Mouse (Mus musculus) heart, embryonic 11.5 days (tissue): ENCODE measurements at regions not wholly inside any gene's neighbourhood (a gene's known extent, or its start where the extent isn't known, plus 50 kb on each side); places are given as distances from the start of the nearest gene placed in this dataset.

ENCODE experiments used
- ATAC-seq: fragments of 200-750 bp; cut with Nextera tagmentation; replicated peaks from 2 replicates; pipeline ENCODE4 v1.8.0; 2017; ENCODE audit warnings: moderate library complexity; ENCODE audit not compliant: insufficient number of reproducible peaks, low FRiP score, low TSS enrichment
- H3K27ac ChIP-seq: fragments of 300-500 bp; sonication (generic); 2 replicates; pipeline ENCODE4 v1.5.1; 2014; ENCODE audit warnings: mild to moderate bottlenecking, low read depth, low read length
- H3K27me3 ChIP-seq: fragments of 300-500 bp; sonication (generic); 2 replicates; pipeline ENCODE4 v1.6.1; 2014; ENCODE audit warnings: mild to moderate bottlenecking, low read length, mixed read lengths; ENCODE audit not compliant: control insufficient read depth, insufficient read depth
- H3K36me3 ChIP-seq: fragments of 300-500 bp; sonication (generic); 2 replicates; pipeline ENCODE4 v1.6.1; 2014; ENCODE audit warnings: mild to moderate bottlenecking, low read length, moderate library complexity, mixed read lengths; ENCODE audit not compliant: control insufficient read depth, insufficient read depth
- H3K4me1 ChIP-seq: fragments of 300-500 bp; sonication (generic); 2 replicates; pipeline ENCODE4 v1.6.1; 2014; ENCODE audit warnings: low read length; ENCODE audit not compliant: control insufficient read depth, insufficient read depth
- H3K4me2 ChIP-seq: fragments of 300-500 bp; sonication (generic); 2 replicates; pipeline ENCODE4 v1.6.1; 2014; ENCODE audit warnings: mild to moderate bottlenecking, moderate library complexity
- H3K4me3 ChIP-seq: fragments of 300-500 bp; sonication (generic); 2 replicates; pipeline ENCODE4 v1.5.1; 2014; ENCODE audit warnings: low read depth, low read length
- H3K9ac ChIP-seq: fragments of 300-500 bp; sonication (generic); 2 replicates; pipeline ENCODE4 v1.6.1; 2014; ENCODE audit warnings: mild to moderate bottlenecking, low read depth, low read length, moderate library complexity
- H3K9me3 ChIP-seq: fragments of 300-500 bp; sonication (generic); replicated peaks from 2 replicates; pipeline ENCODE4 v1.6.1; 2016; ENCODE audit warnings: low read length; ENCODE audit not compliant: control insufficient read depth
- WGBS: fragments of 180-500 bp; shearing (Covaris S2); extraction: QIAGEN DNeasy Blood & Tissue Kit; methylation state at CpG from one replicate; pipeline ENCODE4 v1.1.7; 2014; ENCODE audit not compliant: insufficient replicate concordance; 5-methylcytosine and 5-hydroxymethylcytosine counted together

GRCm38 (mm10) chr14:120847006-120847405 lies 64.0 kb upstream of the Ipo5 start:
- peak; percentile 60; the same call in 1 of the 2 replicates for ATAC-seq
- Histone ChIP-seq H3K36me3 (no peaks in the 10 kb centered on the region), H3K27ac (peak overlapping the region; percentile 91), H3K9ac (no peak overlapping the region), H3K4me2 (no peak overlapping the region), H3K9me3 (no peaks in the 10 kb centered on the region), H3K27me3 (no peaks in the 10 kb centered on the region), H3K4me3 (no peak overlapping the region), H3K4me1 (peaks cover 18% of the 10 kb centered on the region; the same call in 1 of the 2 replicates)
- WGBS: 29% methylated on average over 5 of the region's 5 CpGs

- H3K9ac ChIP-seq: no peak overlapping the region
- 69% methylated on average over 11 of the region's 11 CpGs for WGBS
- H3K4me3 ChIP-seq: no peak overlapping the region
- no peaks in the 10 kb centered on the region for H3K9me3 ChIP-seq
- H3K27me3 ChIP-seq: no peaks in the 10 kb centered on the region
- H3K36me3 ChIP-seq: no peaks in the 10 kb centered on the region
- H3K4me1 ChIP-seq: peaks cover 18% of the 10 kb centered on the region; the same call in 1 of the 2 replicates
- no peak overlapping the region for H3K27ac ChIP-seq
- no peak for ATAC-seq
- H3K4me2 ChIP-seq: no peak overlapping the region
Observed at GRCm38 (mm10) chr14:120848083-120848951, 62.7 kb upstream of the Ipo5 start.

DNA sequence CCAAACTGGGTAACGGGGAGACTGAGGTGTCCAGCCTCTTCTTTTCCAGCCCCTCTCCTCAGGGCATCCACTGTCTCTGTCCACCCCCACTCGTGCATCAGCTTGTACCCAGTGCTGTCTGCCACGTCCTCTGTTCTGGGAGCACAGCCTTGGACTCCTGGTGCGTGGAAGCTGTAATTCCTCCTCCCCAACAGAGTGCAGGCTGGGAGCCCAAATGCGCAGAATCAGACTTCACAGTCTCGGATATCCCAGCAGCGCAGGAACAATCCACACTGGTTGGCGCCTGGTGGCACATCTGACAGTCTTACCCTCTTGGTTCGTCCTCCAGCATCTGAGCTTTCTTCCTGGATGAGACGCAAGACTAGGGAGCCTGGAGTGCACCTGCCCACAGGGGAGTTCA lies 61.9 kb upstream of the Ipo5 start:
- Histone ChIP-seq H3K4me2 (no peak overlapping the region), H3K27me3 (no peaks in the 10 kb centered on the region), H3K27ac (no peak overlapping the region), H3K9ac (no peak overlapping the region), H3K4me3 (no peak overlapping the region), H3K9me3 (no peaks in the 10 kb centered on the region), H3K4me1 (peaks cover 18% of the 10 kb centered on the region; the same call in 1 of the 2 replicates), H3K36me3 (no peaks in the 10 kb centered on the region)
- 80% methylated on average over 10 of the region's 10 CpGs for WGBS
- no peak for ATAC-seq

GRCm38 (mm10) chr14:120853643-120854042 lies 57.4 kb upstream of the Ipo5 start:
- Histone ChIP-seq H3K4me1 (peaks cover 3% of the 10 kb centered on the region; the same call in 1 of the 2 replicates), H3K27me3 (no peaks in the 10 kb centered on the region), H3K27ac (no peak overlapping the region), H3K36me3 (no peaks in the 10 kb centered on the region), H3K9ac (no peak overlapping the region), H3K4me3 (no peak overlapping the region), H3K4me2 (no peak overlapping the region), H3K9me3 (peaks cover 6% of the 10 kb centered on the region)
- 67% methylated on average over 5 of the region's 5 CpGs for WGBS
- no peak for ATAC-seq

DNA sequence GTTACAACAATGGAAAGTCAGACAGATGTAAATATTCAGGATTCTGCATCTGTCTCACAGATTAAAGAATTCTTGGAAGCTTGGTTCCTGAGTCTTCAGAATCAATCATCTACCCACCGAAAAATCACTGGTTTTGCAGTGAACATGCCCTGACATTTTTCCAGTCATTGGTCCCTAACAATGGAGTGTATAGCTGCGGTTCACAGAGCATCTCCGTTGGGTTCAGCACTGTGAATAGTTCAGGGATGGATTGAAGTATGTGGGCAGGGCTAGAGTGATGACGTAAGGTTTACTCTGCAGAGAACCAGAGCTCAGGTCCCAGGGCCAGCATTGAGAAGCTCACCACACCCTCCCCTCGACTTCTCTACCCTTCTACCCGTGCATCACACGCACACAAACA lies 56.5 kb upstream of the Ipo5 start:
- Histone ChIP-seq H3K4me3 (no peak overlapping the region), H3K9ac (no peak overlapping the region), H3K27ac (no peak overlapping the region), H3K9me3 (peaks cover 8% of the 10 kb centered on the region), H3K36me3 (no peaks in the 10 kb centered on the region), H3K27me3 (no peaks in the 10 kb centered on the region), H3K4me2 (no peak overlapping the region), H3K4me1 (no peaks in the 10 kb centered on the region)
- no peak for ATAC-seq
- WGBS: 75% methylated on average over 7 of the region's 7 CpGs

DNA sequence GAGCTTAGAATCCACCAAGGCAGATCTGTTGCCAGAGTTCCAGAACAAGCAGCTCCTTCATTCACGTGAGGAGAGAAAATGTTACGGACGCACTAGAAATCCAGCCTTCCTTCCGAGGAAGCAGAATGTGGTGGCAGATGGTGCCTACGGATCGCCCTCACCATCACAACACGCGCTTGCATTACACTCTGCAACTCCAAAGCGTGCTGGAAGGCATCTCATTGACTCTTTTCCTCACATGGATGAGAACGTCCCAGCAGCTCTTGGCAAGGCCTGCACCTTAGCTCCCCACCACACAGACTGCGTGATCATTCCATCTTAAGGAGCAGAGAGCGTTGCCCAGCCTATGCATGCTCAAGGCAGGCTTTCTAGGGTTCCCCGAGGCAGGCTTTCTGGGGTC lies 55.8 kb upstream of the Ipo5 start:
- Histone ChIP-seq H3K36me3 (no peaks in the 10 kb centered on the region), H3K4me2 (no peak overlapping the region), H3K27ac (no peak overlapping the region), H3K9me3 (peaks cover 8% of the 10 kb centered on the region), H3K4me1 (no peaks in the 10 kb centered on the region), H3K9ac (no peak overlapping the region), H3K4me3 (no peak overlapping the region), H3K27me3 (no peaks in the 10 kb centered on the region)
- WGBS: 90% methylated on average over 13 of the region's 13 CpGs
- no peak for ATAC-seq
